Mouse (Mus musculus): ENCODE measurements around the gene Ubr3. TPM values are rescaled to one million over a fixed set of nuclear protein-coding genes. Genes with fewer than 3 reads are reported as not detected.

Gene Ubr3
- polyA plus RNA-seq, 1 experiment: 23.0 TPM

GRCm38 (mm10) chr2:70058201-70058600 is 161.2 kb downstream of the Ubr3 start:
- TF ChIP-seq GATA1 (IDR thresholded peaks at IDR 0.05; ENCODE audit: low read length): no peak

- TF ChIP-seq GATA1 (IDR thresholded peaks at IDR 0.05; ENCODE audit: low read length): no peak
These were observed 163.6 kb downstream of the Ubr3 start for GRCm38 (mm10) chr2:70060359-70061345.

- no peak for TF ChIP-seq GATA1 (IDR thresholded peaks at IDR 0.05; ENCODE audit: low read length)
These were observed 168.1 kb downstream of the Ubr3 start for GRCm38 (mm10) chr2:70065116-70065515.

GRCm38 (mm10) chr2:70065729-70066300 is 168.8 kb downstream of the Ubr3 start:
- TF ChIP-seq GATA1 (IDR thresholded peaks at IDR 0.05; ENCODE audit: low read length): no peak

- TF ChIP-seq GATA1 (IDR thresholded peaks at IDR 0.05; ENCODE audit: low read length): no peak
These were observed 169.4 kb downstream of the Ubr3 start for GRCm38 (mm10) chr2:70066338-70067022.

- TF ChIP-seq GATA1 (IDR thresholded peaks at IDR 0.05; ENCODE audit: low read length): no peak
These were observed 172.8 kb downstream of the Ubr3 start for GRCm38 (mm10) chr2:70069861-70070260.

Other genes with a start within 250 kb of the Ubr3 start
- not detected in 2 replicates for gene Klhl41, start 227.1 kb upstream of the Ubr3 start, polyA plus RNA-seq (2012)
- gene Fastkd1, start 183.7 kb upstream of the Ubr3 start, polyA plus RNA-seq (2012): 1.1 and 1.2 TPM in 2 replicates
- 18.8 and 33.1 TPM in 2 replicates for gene Ppig, start 174.7 kb upstream of the Ubr3 start, polyA plus RNA-seq (2012)
- 0.06 TPM in 1 of 2 replicates, not detected in the other for gene Ccdc173, start 107.7 kb upstream of the Ubr3 start, polyA plus RNA-seq (2012)
- gene Phospho2, start 107.6 kb upstream of the Ubr3 start, polyA plus RNA-seq (2012): 35.7 and 51.4 TPM in 2 replicates
- gene Klhl23, start 75.3 kb upstream of the Ubr3 start, polyA plus RNA-seq (2012): 4.0 TPM in 2 replicates
- 7.7 and 15.0 TPM in 2 replicates for gene Ssb, start 35.7 kb upstream of the Ubr3 start, polyA plus RNA-seq (2012)
- gene Mettl5, start 11.6 kb upstream of the Ubr3 start, polyA plus RNA-seq (2012): 79.3 and 94.9 TPM in 2 replicates
- gene Myo3b, start 141.9 kb downstream of the Ubr3 start, polyA plus RNA-seq (2012): not detected in 2 replicates